Mouse (Mus musculus): ENCODE measurements at regions not wholly inside any gene's neighbourhood (a gene's known extent, or its start where the extent isn't known, plus 50 kb on each side); places are given as distances from the start of the nearest gene placed in this dataset.
A peak's percentile ranks its signal among the peaks of the same experiment; 100 is the strongest.

GRCm38 (mm10) chr7:67836984-67837383 lies 77.4 kb upstream of the Synm start:
- H3K9me3 ChIP-seq (ENCODE audit: control insufficient read depth, low read length): no peaks in the 10 kb centered on the region
- ATAC-seq (ENCODE audit: low FRiP score, low TSS enrichment) (no peak), DNase-seq (ENCODE audit: low spot score) (no peak)
- H3K27me3 ChIP-seq (ENCODE audit: control insufficient read depth, insufficient read depth, low read length): no peaks in the 10 kb centered on the region
- H3K4me1 ChIP-seq (replicated peaks; ENCODE audit: control insufficient read depth, insufficient read depth): no peaks in the 10 kb centered on the region
- H3K36me3 ChIP-seq (ENCODE audit: control insufficient read depth, insufficient read depth, low read length): no peaks in the 10 kb centered on the region
- 0 out of 2 replicates have a peak overlapping the region, but pooled peaks have one; percentile 18 for H3K27ac ChIP-seq (replicated peaks)
- no peak overlapping the region for H3K4me3 ChIP-seq (ENCODE audit: low read depth, low read length)
- WGBS: 90% methylated on average over 5 of the region's 5 CpGs
- no peak overlapping the region for H3K9ac ChIP-seq (ENCODE audit: low read length)
- no peak overlapping the region for H3K4me2 ChIP-seq (replicated peaks; ENCODE audit: low read depth)
- TF ChIP-seq EP300 (optimal IDR thresholded peaks at IDR 0.05): no peak
- TF ChIP-seq CTCF (IDR thresholded peaks at IDR 0.05; ENCODE audit: low read depth): no peak

GRCm38 (mm10) chr7:67836117-67836949 lies 76.8 kb upstream of the Synm start:
- Histone ChIP-seq H3K27me3 (ENCODE audit: control insufficient read depth, insufficient read depth, low read length) (no peaks in the 10 kb centered on the region), H3K27ac (replicated peaks) (0 out of 2 replicates have a peak overlapping the region, but pooled peaks have one; percentile 35)
- peak; percentile 29; the same call in 1 of the 2 replicates for ATAC-seq (ENCODE audit: low FRiP score, low TSS enrichment)

GRCm38 (mm10) chr7:67831738-67832137 lies 72.2 kb upstream of the Synm start:
- Histone ChIP-seq H3K4me3 (ENCODE audit: low read depth, low read length) (no peak overlapping the region), H3K27me3 (ENCODE audit: control insufficient read depth, insufficient read depth, low read length) (no peaks in the 10 kb centered on the region), H3K4me2 (replicated peaks; ENCODE audit: low read depth) (no peak overlapping the region), H3K9me3 (ENCODE audit: control insufficient read depth, low read length) (no peaks in the 10 kb centered on the region), H3K36me3 (ENCODE audit: control insufficient read depth, insufficient read depth, low read length) (no peaks in the 10 kb centered on the region), H3K4me1 (replicated peaks; ENCODE audit: control insufficient read depth, insufficient read depth) (no peaks in the 10 kb centered on the region), H3K9ac (ENCODE audit: low read length) (no peak overlapping the region), H3K27ac (replicated peaks) (no peak overlapping the region)
- ATAC-seq (ENCODE audit: low FRiP score, low TSS enrichment) (no peak), DNase-seq (ENCODE audit: low spot score) (no peak)
- WGBS: 80% methylated on average over 2 of the region's 2 CpGs
- TF ChIP-seq CTCF (IDR thresholded peaks at IDR 0.05; ENCODE audit: low read depth): peak; percentile 49
- no peak for TF ChIP-seq EP300 (optimal IDR thresholded peaks at IDR 0.05)

More at GRCm38 (mm10) chr7:67836117-67836949, 76.8 kb upstream of the Synm start:
- Histone ChIP-seq H3K9me3 (ENCODE audit: control insufficient read depth, low read length) (no peaks in the 10 kb centered on the region), H3K9ac (ENCODE audit: low read length) (no peak overlapping the region), H3K4me3 (ENCODE audit: low read depth, low read length) (no peak overlapping the region), H3K4me1 (replicated peaks; ENCODE audit: control insufficient read depth, insufficient read depth) (no peaks in the 10 kb centered on the region), H3K4me2 (replicated peaks; ENCODE audit: low read depth) (no peak overlapping the region), H3K36me3 (ENCODE audit: control insufficient read depth, insufficient read depth, low read length) (no peaks in the 10 kb centered on the region)
- no peak for DNase-seq (ENCODE audit: low spot score)
- TF ChIP-seq CTCF (IDR thresholded peaks at IDR 0.05; ENCODE audit: low read depth): no peak
- TF ChIP-seq EP300 (optimal IDR thresholded peaks at IDR 0.05): no peak
- 47% methylated on average over 18 of the region's 18 CpGs for WGBS

- Histone ChIP-seq H3K4me2 (replicated peaks; ENCODE audit: low read depth) (no peak overlapping the region), H3K9me3 (ENCODE audit: control insufficient read depth, low read length) (no peaks in the 10 kb centered on the region), H3K27me3 (ENCODE audit: control insufficient read depth, insufficient read depth, low read length) (no peaks in the 10 kb centered on the region), H3K9ac (ENCODE audit: low read length) (no peak overlapping the region), H3K4me3 (ENCODE audit: low read depth, low read length) (no peak overlapping the region), H3K27ac (replicated peaks) (no peak overlapping the region), H3K36me3 (ENCODE audit: control insufficient read depth, insufficient read depth, low read length) (no peaks in the 10 kb centered on the region), H3K4me1 (replicated peaks; ENCODE audit: control insufficient read depth, insufficient read depth) (no peaks in the 10 kb centered on the region)
- no peak for DNase-seq (ENCODE audit: low spot score)
- no peak for ATAC-seq (ENCODE audit: low FRiP score, low TSS enrichment)
- TF ChIP-seq EP300 (optimal IDR thresholded peaks at IDR 0.05) (no peak), CTCF (IDR thresholded peaks at IDR 0.05; ENCODE audit: low read depth) (no peak)
- WGBS: 57% methylated on average over 12 of the region's 12 CpGs
These were observed 67.8 kb upstream of the Synm start for GRCm38 (mm10) chr7:67827386-67827785.

- Histone ChIP-seq H3K4me2 (replicated peaks; ENCODE audit: low read depth) (no peak overlapping the region), H3K27me3 (ENCODE audit: control insufficient read depth, insufficient read depth, low read length) (no peaks in the 10 kb centered on the region), H3K4me1 (replicated peaks; ENCODE audit: control insufficient read depth, insufficient read depth) (no peaks in the 10 kb centered on the region), H3K36me3 (ENCODE audit: control insufficient read depth, insufficient read depth, low read length) (no peaks in the 10 kb centered on the region), H3K27ac (replicated peaks) (no peak overlapping the region), H3K9ac (ENCODE audit: low read length) (no peak overlapping the region), H3K9me3 (ENCODE audit: control insufficient read depth, low read length) (no peaks in the 10 kb centered on the region), H3K4me3 (ENCODE audit: low read depth, low read length) (no peak overlapping the region)
- WGBS: 84% methylated on average over 13 of the region's 13 CpGs
- no peak for DNase-seq (ENCODE audit: low spot score)
- TF ChIP-seq CTCF (IDR thresholded peaks at IDR 0.05; ENCODE audit: low read depth) (no peak), EP300 (optimal IDR thresholded peaks at IDR 0.05) (no peak)
- ATAC-seq (ENCODE audit: low FRiP score, low TSS enrichment): no peak
These were observed 67.4 kb upstream of the Synm start for GRCm38 (mm10) chr7:67826936-67827335.

GRCm38 (mm10) chr7:67826368-67826767 lies 66.8 kb upstream of the Synm start:
- H3K9me3 ChIP-seq (ENCODE audit: control insufficient read depth, low read length): no peaks in the 10 kb centered on the region
- TF ChIP-seq EP300 (optimal IDR thresholded peaks at IDR 0.05) (no peak), CTCF (IDR thresholded peaks at IDR 0.05; ENCODE audit: low read depth) (no peak)
- H3K4me2 ChIP-seq (replicated peaks; ENCODE audit: low read depth): no peak overlapping the region
- no peaks in the 10 kb centered on the region for H3K27me3 ChIP-seq (ENCODE audit: control insufficient read depth, insufficient read depth, low read length)
- no peak overlapping the region for H3K27ac ChIP-seq (replicated peaks)
- H3K9ac ChIP-seq (ENCODE audit: low read length): no peak overlapping the region
- no peaks in the 10 kb centered on the region for H3K36me3 ChIP-seq (ENCODE audit: control insufficient read depth, insufficient read depth, low read length)
- ATAC-seq (ENCODE audit: low FRiP score, low TSS enrichment) (no peak), DNase-seq (ENCODE audit: low spot score) (no peak)
- 83% methylated on average over 6 of the region's 6 CpGs for WGBS
- H3K4me1 ChIP-seq (replicated peaks; ENCODE audit: control insufficient read depth, insufficient read depth): no peaks in the 10 kb centered on the region
- no peak overlapping the region for H3K4me3 ChIP-seq (ENCODE audit: low read depth, low read length)
